Mouse (Mus musculus): Measurements from ENCODE around the gene Fam189a2.

DNA sequence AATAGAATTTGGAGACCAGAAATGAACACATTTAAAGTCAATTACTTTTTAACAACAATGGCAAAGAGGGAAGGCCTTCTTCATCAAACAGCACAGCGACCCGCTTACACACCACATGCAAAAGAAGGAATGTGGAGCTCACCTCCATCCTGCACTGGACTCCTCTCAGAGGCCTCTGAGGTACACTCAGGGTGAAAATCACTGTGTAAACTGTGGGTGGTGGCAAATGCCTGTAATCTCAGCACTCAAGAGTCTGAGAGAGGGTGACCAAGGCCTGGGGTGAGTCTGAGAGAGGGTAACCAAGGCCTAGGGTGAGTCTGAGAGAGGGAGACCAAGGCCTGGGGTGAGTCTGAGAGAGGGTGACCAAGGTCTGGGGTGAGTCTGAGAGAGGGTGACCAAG lies 11.6 kb upstream of the Fam189a2 start:
- TF ChIP-seq CTCF (IDR thresholded peaks at IDR 0.05; ENCODE audit: extremely low read depth, insufficient read length, insufficient replicate concordance, low read depth, low read length) = no peak
- no peak for TF ChIP-seq POLR2A (IDR thresholded peaks at IDR 0.05; ENCODE audit: low read depth, low read length)
